Mouse (Mus musculus) CH12.LX (cell line): ENCODE results near the gene Cenpp. TPM values are rescaled to one million over a fixed set of nuclear protein-coding genes. Genes with fewer than 3 reads are reported as not detected.

ENCODE experiments used
- DNase-seq: peaks from one replicate; pipeline ENCODE4 v3.0.0-alpha.2; 2013; ENCODE audit errors: extremely low read depth
- H3K27ac ChIP-seq: 2 replicates; pipeline ENCODE4 v1.5.1; 2012; ENCODE audit warnings: low read depth, mild to moderate bottlenecking, control low read depth, moderate library complexity; ENCODE audit not compliant: insufficient read depth
- H3K27me3 ChIP-seq: replicated peaks from 2 replicates; pipeline ENCODE3; 2012; ENCODE audit warnings: inconsistent platforms
- H3K36me3 ChIP-seq, 2 experiments: replicated peaks in 1 of 2; 2 replicates each; pipeline versions ENCODE3 to v1.6.1; 2012; ENCODE audit warnings: inconsistent platforms in 1 of 2, low read length in 1 of 2, mild to moderate bottlenecking in 1 of 2, mixed read lengths in 1 of 2, moderate library complexity in 1 of 2; ENCODE audit not compliant: control insufficient read depth in 1 of 2, insufficient read depth in 1 of 2
- H3K4me1 ChIP-seq, 2 experiments: 2 replicates each; pipeline ENCODE4 v1.6.1; 2012; ENCODE audit warnings: inconsistent platforms in 1 of 2, moderate library complexity in 1 of 2; ENCODE audit not compliant: insufficient read depth in 2 of 2, control insufficient read depth in 1 of 2
- H3K4me2 ChIP-seq: 2 replicates; pipeline ENCODE4 v1.6.1; 2012; ENCODE audit warnings: low read depth, mild to moderate bottlenecking, control low read depth; ENCODE audit not compliant: poor library complexity, insufficient read depth, severe bottlenecking
- H3K4me3 ChIP-seq, 3 experiments: fragments of 150-350 bp in 1 of 3; sonication (generic) in 1 of 3; replicated peaks in 1 of 3; 2 replicates each; pipeline versions ENCODE3 to v1.5.1; 2011 to 2012; ENCODE audit warnings: low read depth in 2 of 3, low read length in 2 of 3, mild to moderate bottlenecking in 2 of 3, moderate library complexity in 2 of 3, control low read depth in 1 of 3, improper control_type of control experiment in 1 of 3, inconsistent platforms in 1 of 3, mixed read lengths in 1 of 3; ENCODE audit not compliant: poor library complexity in 1 of 3
- H3K79me2 ChIP-seq: replicated peaks from 2 replicates; pipeline ENCODE4 v1.6.1; 2012; ENCODE audit warnings: mild to moderate bottlenecking, moderate library complexity; ENCODE audit not compliant: control insufficient read depth, poor library complexity, insufficient read depth, severe bottlenecking; ENCODE audit errors: extremely low read depth
- H3K9ac ChIP-seq: 2 replicates; pipeline ENCODE4 v1.6.1; 2012; ENCODE audit warnings: low read depth, mild to moderate bottlenecking, control low read depth, moderate library complexity; ENCODE audit not compliant: insufficient read depth
- H3K9me3 ChIP-seq: replicated peaks from 2 replicates; pipeline ENCODE3; 2012; ENCODE audit warnings: low read length, inconsistent platforms, mixed read lengths
- CHD1 ChIP-seq: IDR thresholded peaks from 2 replicates; pipeline ENCODE4 v1.6.1; 2012; ENCODE audit warnings: low read depth, low read length, improper control_type of control experiment, inconsistent platforms
- E2F4 ChIP-seq: IDR thresholded peaks from 2 replicates; pipeline ENCODE4 v1.6.1; 2011; ENCODE audit warnings: low read depth, low read length, improper control_type of control experiment; ENCODE audit not compliant: insufficient replicate concordance
- ETS1 ChIP-seq: conservative IDR thresholded peaks from 2 replicates; pipeline ENCODE4 v1.6.1; 2012; ENCODE audit warnings: low read depth, mild to moderate bottlenecking, inconsistent platforms, low read length, improper control_type of control experiment, moderate library complexity
- GABPA ChIP-seq: IDR thresholded peaks from 2 replicates; pipeline ENCODE4 v1.6.1; 2012; ENCODE audit warnings: low read depth, low read length, improper control_type of control experiment, inconsistent platforms; ENCODE audit not compliant: insufficient replicate concordance
- IRF4 ChIP-seq: IDR thresholded peaks from 2 replicates; pipeline ENCODE4 v1.6.1; 2014; ENCODE audit warnings: low read depth, mild to moderate bottlenecking, inconsistent platforms, low read length, improper control_type of control experiment
- MAFK ChIP-seq: IDR thresholded peaks from 2 replicates; pipeline ENCODE4 v1.6.1; 2011; ENCODE audit warnings: low read length, improper control_type of control experiment; ENCODE audit not compliant: insufficient replicate concordance
- MAX ChIP-seq: IDR thresholded peaks from 2 replicates; pipeline ENCODE4 v1.6.1; 2011; ENCODE audit warnings: low read length, improper control_type of control experiment
- MEF2A ChIP-seq: IDR thresholded peaks from 2 replicates; pipeline ENCODE4 v1.6.1; 2014; ENCODE audit warnings: low read depth, mild to moderate bottlenecking, inconsistent platforms, low read length, improper control_type of control experiment, borderline replicate concordance
- NRF1 ChIP-seq: IDR thresholded peaks from 2 replicates; pipeline ENCODE4 v1.6.1; 2014; ENCODE audit warnings: low read depth, mild to moderate bottlenecking, inconsistent platforms, low read length, improper control_type of control experiment, moderate library complexity
- PAX5 ChIP-seq: IDR thresholded peaks from 2 replicates; pipeline ENCODE4 v1.6.1; 2012; ENCODE audit warnings: low read length, inconsistent platforms, mixed read lengths
- RCOR1 ChIP-seq: conservative IDR thresholded peaks from 2 replicates; pipeline ENCODE4 v1.6.1; 2012; ENCODE audit warnings: low read depth, mild to moderate bottlenecking, inconsistent platforms, low read length, improper control_type of control experiment
- SIN3A ChIP-seq: IDR thresholded peaks from 2 replicates; pipeline ENCODE4 v1.6.1; 2012; ENCODE audit warnings: low read length, improper control_type of control experiment, inconsistent platforms
- SMC3 ChIP-seq: IDR thresholded peaks from 2 replicates; pipeline ENCODE4 v1.6.1; 2011; ENCODE audit warnings: low read depth, low read length, improper control_type of control experiment
- TCF12 ChIP-seq: IDR thresholded peaks from 2 replicates; pipeline ENCODE4 v1.6.1; 2014; ENCODE audit warnings: low read depth, mild to moderate bottlenecking, inconsistent platforms, low read length, improper control_type of control experiment
- dilution Hi-C: fragments of 300-500 bp; cut with MboI; formaldehyde crosslinking; loops from 2 replicates; pipeline ENCODE4 v1.14.3; 2020; ENCODE audit warnings: low sequenced_read_pairs; ENCODE audit not compliant: extremely low pct_unique_long_range_greater_than_20kb, extremely low pct_ligation_motif_present
- in situ Hi-C: fragments of 300-500 bp; cut with MboI; formaldehyde crosslinking; loops from 3 replicates; pipeline ENCODE4 v1.14.3; 2019; ENCODE audit warnings: low sequenced_read_pairs, low pct_ligation_motif_present, low pct_unique_long_range_greater_than_20kb, mixed read lengths
- polyA plus RNA-seq: library from polyadenylated mRNA; unstranded; fragments of >175 nt; gene quantifications from 2 replicates; pipeline ENCODE4 v1.2.1, GENCODE M21; 2012; ENCODE audit warnings: low read depth; ENCODE audit not compliant: insufficient read length
- total RNA-seq, 2 experiments: library from RNA; depleted of rRNA; stranded (reverse); fragments of 300-350 nt in 1 of 2; fragments of >200 nt in 1 of 2; gene quantifications; 2 replicates each; pipeline ENCODE4 v1.2.3; 2012 to 2014

The Cenpp gene
- total and polyA plus RNA-seq, 3 experiments: 11.2 to 35.3 (median 11.8) TPM

GRCm38 (mm10) chr13:49467585-49467984, 185.0 kb downstream of the Cenpp start:
- Histone ChIP-seq H3K4me2 (no peak overlapping the region), H3K27me3 (no peaks in the 10 kb centered on the region), H3K9ac (no peak overlapping the region), H3K4me3 (no peak overlapping the region), H3K4me1 (peaks cover 7 to 29% of the 10 kb centered on the region in 2 experiments), H3K27ac (no peak overlapping the region), H3K9me3 (no peaks in the 10 kb centered on the region), H3K79me2 (no peaks in the 10 kb centered on the region), H3K36me3 (peaks cover 17 to 49% of the 10 kb centered on the region in 2 experiments)
- TF ChIP-seq E2F4: no peak
- peak; percentile 64 for TF ChIP-seq ETS1
- TF ChIP-seq MAX: no peak
- dilution Hi-C loops: no loop called here
- peak; percentile 41 for DNase-seq
- in situ Hi-C loops: no loop called here

- Histone ChIP-seq H3K9ac (no peak overlapping the region), H3K27ac (no peak overlapping the region), H3K4me1 (peaks cover 7 to 32% of the 10 kb centered on the region in 2 experiments), H3K79me2 (no peaks in the 10 kb centered on the region), H3K4me2 (no peak overlapping the region), H3K36me3 (peaks cover 17 to 58% of the 10 kb centered on the region in 2 experiments), H3K4me3 (no peak overlapping the region), H3K9me3 (no peaks in the 10 kb centered on the region), H3K27me3 (no peaks in the 10 kb centered on the region)
- DNase-seq: no peak
- in situ Hi-C loops: no loop called here
- dilution Hi-C loops: no loop called here
- TF ChIP-seq SIN3A: no peak
These were observed 186.1 kb downstream of the Cenpp start for GRCm38 (mm10) chr13:49466393-49467075.

- peaks cover 20 to 61% of the 10 kb centered on the region in 2 experiments for H3K36me3 ChIP-seq
- DNase-seq: no peak
- H3K27me3 ChIP-seq: no peaks in the 10 kb centered on the region
- dilution Hi-C loops: no loop called here
- H3K9ac ChIP-seq: no peak overlapping the region
- no peak for TF ChIP-seq IRF4
- TF ChIP-seq SMC3: no peak
- TF ChIP-seq GABPA: no peak
- TF ChIP-seq RCOR1: no peak
- no peak for TF ChIP-seq NRF1
- TF ChIP-seq TCF12: no peak
- TF ChIP-seq MEF2A: no peak
- no peak for TF ChIP-seq CHD1
- TF ChIP-seq PAX5: no peak
- TF ChIP-seq MAFK: no peak
- H3K79me2 ChIP-seq: no peaks in the 10 kb centered on the region
- no peaks in the 10 kb centered on the region for H3K9me3 ChIP-seq
- in situ Hi-C loops: no loop called here
- H3K4me3 ChIP-seq: no peak overlapping the region
- no peak overlapping the region for H3K4me2 ChIP-seq
- H3K27ac ChIP-seq: no peak overlapping the region
- peaks cover 7 to 32% of the 10 kb centered on the region in 2 experiments for H3K4me1 ChIP-seq
These were observed 186.7 kb downstream of the Cenpp start for GRCm38 (mm10) chr13:49465875-49466274.
